Mouse (Mus musculus): ENCODE results near the gene Sult5a1. TPM values are rescaled to one million over a fixed set of nuclear protein-coding genes. Genes with fewer than 3 reads are reported as not detected.

Gene Sult5a1
- polyA plus RNA-seq, 1 experiment from 2014 or later: 0.33 TPM

- Histone ChIP-seq H3K4me3 (replicated peaks; ENCODE audit: low read length) (no peak overlapping the region), H3K27me3 (replicated peaks; ENCODE audit: control insufficient read depth, insufficient read depth, low read length) (no peaks in the 10 kb centered on the region), H3K36me3 (ENCODE audit: control insufficient read depth, insufficient read depth) (no peaks in the 10 kb centered on the region), H3K27ac (ENCODE audit: low read length) (peak overlapping the region; percentile 68), H3K4me1 (replicated peaks; ENCODE audit: control insufficient read depth, insufficient read depth, low read length) (peaks cover 33% of the 10 kb centered on the region), H3K9me3 (ENCODE audit: control insufficient read depth, low read length) (no peaks in the 10 kb centered on the region; the same call in 1 of the 2 replicates), H3K9ac (replicated peaks; ENCODE audit: low read depth, low read length) (peak overlapping the region; percentile 35), H3K4me2 (ENCODE audit: low read length) (no peak overlapping the region)
- peak; percentile 83 for ATAC-seq
- WGBS: 4% methylated on average over 2 of the region's 2 CpGs
These were observed 20.5 kb downstream of the Sult5a1 start for GRCm38 (mm10) chr8:123137645-123138077.

GRCm38 (mm10) chr8:123136287-123136686, 21.8 kb downstream of the Sult5a1 start:
- no peak overlapping the region for H3K27ac ChIP-seq (ENCODE audit: low read length)
- H3K4me2 ChIP-seq (ENCODE audit: low read length): no peak overlapping the region
- no peaks in the 10 kb centered on the region for H3K27me3 ChIP-seq (replicated peaks; ENCODE audit: control insufficient read depth, insufficient read depth, low read length)
- 82% methylated on average over 9 of the region's 9 CpGs for WGBS
- no peak overlapping the region for H3K9ac ChIP-seq (replicated peaks; ENCODE audit: low read depth, low read length)
- H3K4me1 ChIP-seq (replicated peaks; ENCODE audit: control insufficient read depth, insufficient read depth, low read length): peaks cover 26% of the 10 kb centered on the region
- H3K36me3 ChIP-seq (ENCODE audit: control insufficient read depth, insufficient read depth): no peaks in the 10 kb centered on the region
- H3K9me3 ChIP-seq (ENCODE audit: control insufficient read depth, low read length): no peaks in the 10 kb centered on the region; the same call in 1 of the 2 replicates
- no peak overlapping the region for H3K4me3 ChIP-seq (replicated peaks; ENCODE audit: low read length)
- ATAC-seq: no peak

GRCm38 (mm10) chr8:123135806-123136205, 22.3 kb downstream of the Sult5a1 start:
- no peak overlapping the region for H3K4me3 ChIP-seq (replicated peaks; ENCODE audit: low read length)
- ATAC-seq: 0 out of 2 replicates have a peak, but pooled peaks have one; percentile 34
- no peaks in the 10 kb centered on the region for H3K36me3 ChIP-seq (ENCODE audit: control insufficient read depth, insufficient read depth)
- H3K27ac ChIP-seq (ENCODE audit: low read length): peak overlapping the region; percentile 61
- H3K27me3 ChIP-seq (replicated peaks; ENCODE audit: control insufficient read depth, insufficient read depth, low read length): no peaks in the 10 kb centered on the region
- 39% methylated on average over 9 of the region's 9 CpGs for WGBS
- H3K9ac ChIP-seq (replicated peaks; ENCODE audit: low read depth, low read length): no peak overlapping the region
- no peak overlapping the region for H3K4me2 ChIP-seq (ENCODE audit: low read length)
- H3K4me1 ChIP-seq (replicated peaks; ENCODE audit: control insufficient read depth, insufficient read depth, low read length): peaks cover 26% of the 10 kb centered on the region
- H3K9me3 ChIP-seq (ENCODE audit: control insufficient read depth, low read length): no peaks in the 10 kb centered on the region; the same call in 1 of the 2 replicates

GRCm38 (mm10) chr8:123135406-123135805, 22.7 kb downstream of the Sult5a1 start:
- no peaks in the 10 kb centered on the region; the same call in 1 of the 2 replicates for H3K9me3 ChIP-seq (ENCODE audit: control insufficient read depth, low read length)
- H3K4me3 ChIP-seq (replicated peaks; ENCODE audit: low read length): no peak overlapping the region
- peak; percentile 35; the same call in 1 of the 2 replicates for ATAC-seq
- no peak overlapping the region for H3K9ac ChIP-seq (replicated peaks; ENCODE audit: low read depth, low read length)
- H3K27ac ChIP-seq (ENCODE audit: low read length): peak overlapping the region; percentile 61
- no peaks in the 10 kb centered on the region for H3K36me3 ChIP-seq (ENCODE audit: control insufficient read depth, insufficient read depth)
- H3K4me1 ChIP-seq (replicated peaks; ENCODE audit: control insufficient read depth, insufficient read depth, low read length): peaks cover 26% of the 10 kb centered on the region
- H3K4me2 ChIP-seq (ENCODE audit: low read length): peak overlapping the region; percentile 26
- 5% methylated on average over 7 of the region's 7 CpGs for WGBS
- no peaks in the 10 kb centered on the region for H3K27me3 ChIP-seq (replicated peaks; ENCODE audit: control insufficient read depth, insufficient read depth, low read length)

GRCm38 (mm10) chr8:123134149-123134713, 23.9 kb downstream of the Sult5a1 start:
- no peaks in the 10 kb centered on the region; the same call in 1 of the 2 replicates for H3K9me3 ChIP-seq (ENCODE audit: control insufficient read depth, low read length)
- no peaks in the 10 kb centered on the region for H3K36me3 ChIP-seq (ENCODE audit: control insufficient read depth, insufficient read depth)
- H3K4me1 ChIP-seq (replicated peaks; ENCODE audit: control insufficient read depth, insufficient read depth, low read length): peaks cover 26% of the 10 kb centered on the region
- H3K27ac ChIP-seq (ENCODE audit: low read length): no peak overlapping the region
- no peaks in the 10 kb centered on the region for H3K27me3 ChIP-seq (replicated peaks; ENCODE audit: control insufficient read depth, insufficient read depth, low read length)
- no peak overlapping the region for H3K9ac ChIP-seq (replicated peaks; ENCODE audit: low read depth, low read length)
- no peak overlapping the region for H3K4me2 ChIP-seq (ENCODE audit: low read length)
- 87% methylated on average over 11 of the region's 11 CpGs for WGBS
- H3K4me3 ChIP-seq (replicated peaks; ENCODE audit: low read length): no peak overlapping the region
- ATAC-seq: no peak

GRCm38 (mm10) chr8:123132953-123133352, 25.2 kb downstream of the Sult5a1 start:
- 95% methylated on average over 2 of the region's 2 CpGs for WGBS
- Histone ChIP-seq H3K9me3 (ENCODE audit: control insufficient read depth, low read length) (no peaks in the 10 kb centered on the region; the same call in 1 of the 2 replicates), H3K27me3 (replicated peaks; ENCODE audit: control insufficient read depth, insufficient read depth, low read length) (no peaks in the 10 kb centered on the region), H3K36me3 (ENCODE audit: control insufficient read depth, insufficient read depth) (no peaks in the 10 kb centered on the region), H3K4me2 (ENCODE audit: low read length) (no peak overlapping the region), H3K4me3 (replicated peaks; ENCODE audit: low read length) (no peak overlapping the region), H3K9ac (replicated peaks; ENCODE audit: low read depth, low read length) (no peak overlapping the region), H3K27ac (ENCODE audit: low read length) (no peak overlapping the region), H3K4me1 (replicated peaks; ENCODE audit: control insufficient read depth, insufficient read depth, low read length) (peaks cover 24% of the 10 kb centered on the region)
- ATAC-seq: no peak

- Histone ChIP-seq H3K36me3 (ENCODE audit: control insufficient read depth, insufficient read depth) (no peaks in the 10 kb centered on the region), H3K27me3 (replicated peaks; ENCODE audit: control insufficient read depth, insufficient read depth, low read length) (peaks cover 3% of the 10 kb centered on the region; the same call in 1 of the 2 replicates), H3K9me3 (ENCODE audit: control insufficient read depth, low read length) (no peaks in the 10 kb centered on the region; the same call in 1 of the 2 replicates), H3K4me2 (ENCODE audit: low read length) (no peak overlapping the region), H3K27ac (ENCODE audit: low read length) (no peak overlapping the region), H3K4me1 (replicated peaks; ENCODE audit: control insufficient read depth, insufficient read depth, low read length) (peaks cover 17% of the 10 kb centered on the region), H3K4me3 (replicated peaks; ENCODE audit: low read length) (no peak overlapping the region), H3K9ac (replicated peaks; ENCODE audit: low read depth, low read length) (no peak overlapping the region)
- 78% methylated on average over 9 of the region's 9 CpGs for WGBS
- ATAC-seq: no peak
These were observed 27.1 kb downstream of the Sult5a1 start for GRCm38 (mm10) chr8:123131041-123131440.

- no peak overlapping the region for H3K4me3 ChIP-seq (replicated peaks; ENCODE audit: low read length)
These were observed 31.8 kb downstream of the Sult5a1 start for GRCm38 (mm10) chr8:123126193-123126816.

GRCm38 (mm10) chr8:123122670-123123069, 35.4 kb downstream of the Sult5a1 start:
- WGBS: 77% methylated on average over 5 of the region's 5 CpGs
- no peaks in the 10 kb centered on the region for H3K9me3 ChIP-seq (ENCODE audit: control insufficient read depth, low read length)
- no peak for ATAC-seq
- H3K27ac ChIP-seq (ENCODE audit: low read length): no peak overlapping the region
- no peaks in the 10 kb centered on the region for H3K36me3 ChIP-seq (ENCODE audit: control insufficient read depth, insufficient read depth)
- no peak overlapping the region for H3K4me2 ChIP-seq (ENCODE audit: low read length)
- no peak overlapping the region for H3K9ac ChIP-seq (replicated peaks; ENCODE audit: low read depth, low read length)
- H3K4me3 ChIP-seq (replicated peaks; ENCODE audit: low read length): no peak overlapping the region
- H3K4me1 ChIP-seq (replicated peaks; ENCODE audit: control insufficient read depth, insufficient read depth, low read length): peaks cover under 1% of the 10 kb centered on the region
- H3K27me3 ChIP-seq (replicated peaks; ENCODE audit: control insufficient read depth, insufficient read depth, low read length): peaks cover 16% of the 10 kb centered on the region

More at GRCm38 (mm10) chr8:123126193-123126816, 31.8 kb downstream of the Sult5a1 start:
- peaks cover 3% of the 10 kb centered on the region; the same call in 1 of the 2 replicates for H3K27me3 ChIP-seq (replicated peaks; ENCODE audit: control insufficient read depth, insufficient read depth, low read length)
- no peak overlapping the region for H3K9ac ChIP-seq (replicated peaks; ENCODE audit: low read depth, low read length)
- no peaks in the 10 kb centered on the region for H3K9me3 ChIP-seq (ENCODE audit: control insufficient read depth, low read length)
- no peaks in the 10 kb centered on the region for H3K4me1 ChIP-seq (replicated peaks; ENCODE audit: control insufficient read depth, insufficient read depth, low read length)
- WGBS: 5% methylated on average over 19 of the region's 19 CpGs
- H3K4me2 ChIP-seq (ENCODE audit: low read length): no peak overlapping the region
- no peak overlapping the region for H3K27ac ChIP-seq (ENCODE audit: low read length)
- ATAC-seq: no peak
- H3K36me3 ChIP-seq (ENCODE audit: control insufficient read depth, insufficient read depth): no peaks in the 10 kb centered on the region
